Mouse (Mus musculus) mesoderm, embryonic 11.5 days (tissue): ENCODE data around the gene C1qtnf12.
A peak's percentile ranks its signal among the peaks of the same experiment; 100 is the strongest.

Experiments used
- DNase-seq: peaks from one replicate; pipeline ENCODE4 v3.0.0-alpha.2; 2012; ENCODE audit warnings: low read depth, low spot score

Gene C1qtnf12

GRCm38 (mm10) chr4:155962167-155962971, at the start of gene C1qtnf12:
Gene C1qtnf12 (plus strand): TSS chr4:155962318.
- DNase-seq, result peak; percentile 44

GRCm38 (mm10) chr4:155932031-155932430, 30.1 kb upstream of the C1qtnf12 start:
- DNase-seq, result no peak

GRCm38 (mm10) chr4:155943049-155943452, 19.1 kb upstream of the C1qtnf12 start:
- peak; percentile 18 for DNase-seq

- peak; percentile 97 for DNase-seq
These were observed 18.4 kb upstream of the C1qtnf12 start, which contains the start of gene Ube2j2 for GRCm38 (mm10) chr4:155943534-155944249. Gene Ube2j2 (plus strand): TSS chr4:155943831.

- DNase-seq, result peak; percentile 6
These were observed 17.8 kb upstream of the C1qtnf12 start for GRCm38 (mm10) chr4:155944271-155944670.

- no peak for DNase-seq
These were observed 15.0 kb upstream of the C1qtnf12 start for GRCm38 (mm10) chr4:155947094-155947493.

- no peak for DNase-seq
These were observed 6.6 kb upstream of the C1qtnf12 start for GRCm38 (mm10) chr4:155955491-155955890.

GRCm38 (mm10) chr4:155959275-155959674, 2.8 kb upstream of the C1qtnf12 start:
- peak; percentile 89 for DNase-seq

GRCm38 (mm10) chr4:155963106-155963505, 988 bp downstream of the C1qtnf12 start:
- no peak for DNase-seq

- DNase-seq, result no peak
These were observed 2.3 kb downstream of the C1qtnf12 start for GRCm38 (mm10) chr4:155964396-155964795.

- DNase-seq, result no peak
These were observed 7.0 kb downstream of the C1qtnf12 start for GRCm38 (mm10) chr4:155969043-155969653.

GRCm38 (mm10) chr4:155970286-155970685, 8.2 kb downstream of the C1qtnf12 start:
- DNase-seq, result no peak

- no peak for DNase-seq
These were observed 10.5 kb downstream of the C1qtnf12 start for GRCm38 (mm10) chr4:155972651-155973050.

GRCm38 (mm10) chr4:155973239-155973638, 11.1 kb downstream of the C1qtnf12 start:
- DNase-seq, result no peak

- no peak for DNase-seq
These were observed 19.4 kb downstream of the C1qtnf12 start for GRCm38 (mm10) chr4:155981436-155982082.

- no peak for DNase-seq
These were observed 21.7 kb downstream of the C1qtnf12 start for GRCm38 (mm10) chr4:155983788-155984187.

GRCm38 (mm10) chr4:155991211-155991907, 29.2 kb downstream of the C1qtnf12 start:
- no peak for DNase-seq

- DNase-seq, result no peak
These were observed 29.8 kb downstream of the C1qtnf12 start for GRCm38 (mm10) chr4:155991908-155992230.

- DNase-seq, result peak; percentile 94
These were observed 30.3 kb downstream of the C1qtnf12 start, which contains the start of the genes B3galt6 and Sdf4 for GRCm38 (mm10) chr4:155992241-155992905. Gene B3galt6 (minus strand): TSS chr4:155992649. Gene Sdf4 (plus strand): TSS chr4:155992872.

- peak; percentile 93 for DNase-seq
These were observed 30.9 kb downstream of the C1qtnf12 start for GRCm38 (mm10) chr4:155992906-155993547.
